Mouse (Mus musculus) forebrain, embryonic 13.5 days (tissue): ENCODE measurements around the gene Clba1. TPM values are rescaled to one million over a fixed set of nuclear protein-coding genes. Genes with fewer than 3 reads are reported as not detected.

ENCODE experiments used
- ATAC-seq: fragments of 200-750 bp; cut with Nextera tagmentation; 2 replicates; pipeline ENCODE4 v1.8.0; 2017
- H3K27ac ChIP-seq: fragments of 300-500 bp; sonication (generic); 2 replicates; pipeline ENCODE4 v1.5.1; 2015; ENCODE audit warnings: inconsistent platforms, mild to moderate bottlenecking, moderate library complexity
- H3K27me3 ChIP-seq: fragments of 300-500 bp; sonication (generic); 2 replicates; pipeline ENCODE4 v1.6.1; 2015; ENCODE audit warnings: mild to moderate bottlenecking, inconsistent platforms
- H3K36me3 ChIP-seq: fragments of 300-500 bp; sonication (generic); 2 replicates; pipeline ENCODE4 v1.6.1; 2015; ENCODE audit warnings: mild to moderate bottlenecking, inconsistent platforms; ENCODE audit not compliant: poor library complexity, severe bottlenecking
- H3K4me1 ChIP-seq: fragments of 300-500 bp; sonication (generic); 2 replicates; pipeline ENCODE4 v1.6.1; 2015; ENCODE audit warnings: inconsistent platforms
- H3K4me2 ChIP-seq: fragments of 300-500 bp; sonication (generic); 2 replicates; pipeline ENCODE4 v1.6.1; 2015; ENCODE audit warnings: inconsistent platforms, mild to moderate bottlenecking, moderate library complexity
- H3K4me3 ChIP-seq: fragments of 300-500 bp; sonication (generic); 2 replicates; pipeline ENCODE4 v1.5.1; 2015; ENCODE audit warnings: mild to moderate bottlenecking, inconsistent platforms
- H3K9ac ChIP-seq: fragments of 300-500 bp; sonication (generic); 2 replicates; pipeline ENCODE4 v1.6.1; 2015; ENCODE audit warnings: mild to moderate bottlenecking, inconsistent platforms
- H3K9me3 ChIP-seq: fragments of 300-500 bp; sonication (generic); replicated peaks from 2 replicates; pipeline ENCODE4 v1.6.1; 2016; ENCODE audit warnings: inconsistent platforms
- WGBS: fragments of 180-500 bp; shearing (Covaris S2); methylation state at CpG from one replicate; pipeline ENCODE4 v1.1.7; 2015; 5-methylcytosine and 5-hydroxymethylcytosine counted together
- polyA plus RNA-seq: library from polyadenylated mRNA; unstranded; fragments of >200 nt; fragmentation: Nextera tagmentation; extraction: Ambion mirVana; gene quantifications from 2 replicates; pipeline ENCODE4 v1.2.1, GENCODE M21; 2015

Clba1 gene
- polyA plus RNA-seq, 1 experiment from 2014 or later: 12.6 TPM

- H3K4me1 ChIP-seq: no peaks in the 10 kb centered on the region
- no peak overlapping the region for H3K4me2 ChIP-seq
- no peak overlapping the region for H3K9ac ChIP-seq
- no peaks in the 10 kb centered on the region for H3K36me3 ChIP-seq
- ATAC-seq: no peak
- H3K4me3 ChIP-seq: no peak overlapping the region
- no peak overlapping the region for H3K27ac ChIP-seq
- H3K9me3 ChIP-seq: no peaks in the 10 kb centered on the region
- H3K27me3 ChIP-seq: no peaks in the 10 kb centered on the region
- WGBS: 85% methylated on average over 8 of the region's 8 CpGs
Measured at GRCm38 (mm10) chr12:112859930-112860329, 51.2 kb downstream of the Clba1 start.

- Histone ChIP-seq H3K9ac (no peak overlapping the region), H3K4me3 (no peak overlapping the region), H3K4me2 (no peak overlapping the region), H3K9me3 (no peaks in the 10 kb centered on the region), H3K27ac (no peak overlapping the region), H3K36me3 (no peaks in the 10 kb centered on the region), H3K27me3 (no peaks in the 10 kb centered on the region), H3K4me1 (no peaks in the 10 kb centered on the region)
- no peak for ATAC-seq
- 83% methylated on average over 7 of the region's 7 CpGs for WGBS
Measured at GRCm38 (mm10) chr12:112860765-112861164, 52.0 kb downstream of the Clba1 start.

- Histone ChIP-seq H3K27ac (no peak overlapping the region), H3K4me1 (no peaks in the 10 kb centered on the region), H3K36me3 (no peaks in the 10 kb centered on the region), H3K4me3 (no peak overlapping the region), H3K27me3 (0 out of 2 replicates have a peak, but pooled peaks cover 1% of the 10 kb centered on the region), H3K9me3 (no peaks in the 10 kb centered on the region), H3K9ac (no peak overlapping the region), H3K4me2 (no peak overlapping the region)
- ATAC-seq: no peak
- WGBS: 78% methylated on average over 9 of the region's 9 CpGs
Measured at GRCm38 (mm10) chr12:112861911-112862321, 53.2 kb downstream of the Clba1 start.

GRCm38 (mm10) chr12:112864804-112865203, 56.1 kb downstream of the Clba1 start:
- peaks cover 9% of the 10 kb centered on the region; the same call in 1 of the 2 replicates for H3K27me3 ChIP-seq
- H3K9me3 ChIP-seq: no peaks in the 10 kb centered on the region
- no peak overlapping the region for H3K27ac ChIP-seq
- H3K4me3 ChIP-seq: no peak overlapping the region
- H3K4me1 ChIP-seq: no peaks in the 10 kb centered on the region
- no peak overlapping the region for H3K4me2 ChIP-seq
- no peaks in the 10 kb centered on the region for H3K36me3 ChIP-seq
- no peak for ATAC-seq
- 89% methylated on average over 7 of the region's 7 CpGs for WGBS
- no peak overlapping the region for H3K9ac ChIP-seq

Other genes starting within 250 kb of the Clba1 start
- gene Inf2, start 220.2 kb upstream of the Clba1 start, polyA plus RNA-seq: 2.4 and 2.6 TPM in 2 replicates
- 1.4 and 2.1 TPM in 2 replicates for gene Adssl1, start 188.9 kb upstream of the Clba1 start, polyA plus RNA-seq
- gene Siva1, start 164.3 kb upstream of the Clba1 start, polyA plus RNA-seq: 154 and 174 TPM in 2 replicates
- 46.4 and 50.3 TPM in 2 replicates for gene Akt1, start 134.1 kb upstream of the Clba1 start, polyA plus RNA-seq
- gene Zbtb42, start 130.1 kb upstream of the Clba1 start, polyA plus RNA-seq: 2.1 and 2.4 TPM in 2 replicates
- gene Cep170b, start 88.5 kb upstream of the Clba1 start, polyA plus RNA-seq: 11.0 and 13.1 TPM in 2 replicates
- 2.9 and 3.8 TPM in 2 replicates for gene Pld4, start 48.3 kb upstream of the Clba1 start, polyA plus RNA-seq
- 0.25 and 0.35 TPM in 2 replicates for gene Ahnak2, start 6.3 kb upstream of the Clba1 start, polyA plus RNA-seq
- 123 and 134 TPM in 2 replicates for gene Cdca4, start 20.5 kb downstream of the Clba1 start, polyA plus RNA-seq
- not detected in 2 replicates for gene Gpr132, start 59.3 kb downstream of the Clba1 start, polyA plus RNA-seq
- gene Jag2, start 120.8 kb downstream of the Clba1 start, polyA plus RNA-seq: 4.1 TPM in 2 replicates
- gene Nudt14, start 133.2 kb downstream of the Clba1 start, polyA plus RNA-seq: 57.1 and 61.2 TPM in 2 replicates
- 30.3 and 32.7 TPM in 2 replicates for gene Btbd6, start 167.5 kb downstream of the Clba1 start, polyA plus RNA-seq
- 62.5 and 68.8 TPM in 2 replicates for gene Brf1, start 191.8 kb downstream of the Clba1 start, polyA plus RNA-seq
- 17.4 and 20.9 TPM in 2 replicates for gene Pacs2, start 205.6 kb downstream of the Clba1 start, polyA plus RNA-seq